Mouse (Mus musculus): ENCODE data around the gene 1500015O10Rik. TPM values are rescaled to one million over a fixed set of nuclear protein-coding genes. Genes with fewer than 3 reads are reported as not detected.

1500015O10Rik gene
- total RNA-seq, 2 experiments from 2014 or later = 31.9 to 33.2 TPM

- DNase-seq = no peak
Observed at GRCm38 (mm10) chr1:43774126-43774525, 43.7 kb downstream of the 1500015O10Rik start.

- no peak for DNase-seq
Observed at GRCm38 (mm10) chr1:43776106-43776505, 45.7 kb downstream of the 1500015O10Rik start.

- DNase-seq = no peak
Observed at GRCm38 (mm10) chr1:43781195-43781594, 50.8 kb downstream of the 1500015O10Rik start.

- DNase-seq = no peak
Observed at GRCm38 (mm10) chr1:43781672-43782071, 51.3 kb downstream of the 1500015O10Rik start.

- no peak for DNase-seq
Observed at GRCm38 (mm10) chr1:43782680-43783079, 52.3 kb downstream of the 1500015O10Rik start.

- no peak for DNase-seq
Observed at GRCm38 (mm10) chr1:43783186-43783585, 52.8 kb downstream of the 1500015O10Rik start.

- DNase-seq = no peak
Observed at GRCm38 (mm10) chr1:43785316-43785715, 54.9 kb downstream of the 1500015O10Rik start.

GRCm38 (mm10) chr1:43786711-43787110, 56.3 kb downstream of the 1500015O10Rik start:
- no peak for DNase-seq

GRCm38 (mm10) chr1:43789765-43790164, 59.4 kb downstream of the 1500015O10Rik start:
- DNase-seq = no peak

Other genes starting within 250 kb of the 1500015O10Rik start
- gene Uxs1, start 97.2 kb downstream of the 1500015O10Rik start, total RNA-seq (2021) = 10 to 100 TPM; 14.9 to 16.2 TPM
- gene Tpp2, start 203.0 kb downstream of the 1500015O10Rik start, total RNA-seq (2021) = 10 to 100 TPM; 39.2 to 41.8 TPM